Mouse (Mus musculus) thymus, adult 2 months (tissue): ENCODE results near the gene B3gat3.

Experiments used
- CTCF ChIP-seq: fragments of 200-500 bp; IDR thresholded peaks from 2 replicates; pipeline ENCODE4 v1.5.1; 2012; ENCODE audit warnings: mild to moderate bottlenecking, control low read depth, low read length, moderate library complexity, borderline replicate concordance; ENCODE audit not compliant: control insufficient read depth, poor library complexity, insufficient read depth; ENCODE audit errors: extremely low read depth
- POLR2A ChIP-seq: fragments of 200-500 bp; IDR thresholded peaks from 2 replicates; pipeline ENCODE4 v1.6.1; 2012; ENCODE audit warnings: mild to moderate bottlenecking, low read length, control low read depth, moderate library complexity; ENCODE audit not compliant: control insufficient read depth, poor library complexity, insufficient read depth; ENCODE audit errors: extremely low read depth

GRCm38 (mm10) chr19:8888511-8889385 is 31.4 kb upstream of the B3gat3 start, which contains the start of the genes 1810009A15Rik and Gm49416:
- TF ChIP-seq CTCF: no peak
- TF ChIP-seq POLR2A: peak; percentile 88
